Mouse (Mus musculus) hindbrain, postnatal 0 days (tissue): ENCODE measurements around the gene Qrich2. TPM values are rescaled to one million over a fixed set of nuclear protein-coding genes. Genes with fewer than 3 reads are reported as not detected.

ENCODE experiments used
- ATAC-seq: fragments of 200-750 bp; cut with Nextera tagmentation; 2 replicates; pipeline ENCODE4 v1.8.0; 2017; ENCODE audit warnings: mild to moderate bottlenecking, moderate TSS enrichment, moderate library complexity
- DNase-seq: peaks from one replicate; pipeline ENCODE4 v3.0.0-alpha.2; 2015; ENCODE audit warnings: low spot score
- H3K27ac ChIP-seq: fragments of 300-500 bp; sonication (generic); 2 replicates; pipeline ENCODE4 v1.5.1; 2014; ENCODE audit warnings: mild to moderate bottlenecking
- H3K27me3 ChIP-seq: fragments of 300-500 bp; sonication (generic); 2 replicates; pipeline ENCODE4 v1.6.1; 2014; ENCODE audit warnings: low read length, mixed read lengths; ENCODE audit not compliant: insufficient read depth
- H3K36me3 ChIP-seq: fragments of 300-500 bp; sonication (generic); 2 replicates; pipeline ENCODE4 v1.6.1; 2014; ENCODE audit warnings: low read length, mixed read lengths; ENCODE audit not compliant: insufficient read depth
- H3K4me1 ChIP-seq: fragments of 300-500 bp; sonication (generic); 2 replicates; pipeline ENCODE4 v1.6.1; 2014; ENCODE audit warnings: antibody characterized with exemption, low read length, mixed read lengths; ENCODE audit not compliant: insufficient read depth
- H3K4me2 ChIP-seq: fragments of 300-500 bp; sonication (generic); 2 replicates; pipeline ENCODE4 v1.6.1; 2014; ENCODE audit warnings: low read depth, mild to moderate bottlenecking, low read length, moderate library complexity, mixed read lengths
- H3K4me3 ChIP-seq: fragments of 300-500 bp; sonication (generic); 2 replicates; pipeline ENCODE4 v1.5.1; 2014; ENCODE audit warnings: low read length
- H3K9ac ChIP-seq: fragments of 300-500 bp; sonication (generic); replicated peaks from 2 replicates; pipeline ENCODE4 v1.6.1; 2014; ENCODE audit warnings: mild to moderate bottlenecking, low read length, moderate library complexity, mixed read lengths
- H3K9me3 ChIP-seq: fragments of 300-500 bp; sonication (generic); 2 replicates; pipeline ENCODE4 v1.6.1; 2016; ENCODE audit warnings: low read length, mixed read lengths
- CTCF ChIP-seq: IDR thresholded peaks from 2 replicates; pipeline ENCODE4 v1.5.1; 2016; ENCODE audit warnings: antibody characterized with exemption, control low read depth, low read depth
- whole genome bisulfite sequencing: fragments of 180-500 bp; shearing (Covaris S2); extraction: QIAGEN DNeasy Blood & Tissue Kit; methylation state at CpG from one replicate; pipeline ENCODE4 v1.1.7; 2014; 5-methylcytosine and 5-hydroxymethylcytosine counted together
- polyA plus RNA-seq: library from polyadenylated mRNA; unstranded; fragments of >200 nt; fragmentation: Nextera tagmentation; extraction: Ambion mirVana; gene quantifications from 2 replicates; pipeline ENCODE4 v1.2.1, GENCODE M21; 2015
- total RNA-seq: library from RNA; depleted of rRNA; stranded (reverse); fragments of >200 nt; gene quantifications from 2 replicates; pipeline ENCODE4 v1.2.3, GENCODE M21; 2014

Gene Qrich2
- total and polyA plus RNA-seq, 2 experiments from 2014 or later, result 0.31 TPM; not detected in 1

- Histone ChIP-seq H3K9me3 (no peaks in the 10 kb centered on the region), H3K4me3 (no peak overlapping the region), H3K36me3 (no peaks in the 10 kb centered on the region), H3K4me1 (no peaks in the 10 kb centered on the region), H3K9ac (no peak overlapping the region), H3K27me3 (no peaks in the 10 kb centered on the region), H3K4me2 (no peak overlapping the region), H3K27ac (no peak overlapping the region)
- 82% methylated on average over 17 of the region's 17 CpGs for WGBS
- DNase-seq (no peak), ATAC-seq (no peak)
- no peak for TF ChIP-seq CTCF
Observed at GRCm38 (mm10) chr11:116506151-116506875, 40.3 kb upstream of the Qrich2 start.

GRCm38 (mm10) chr11:116505573-116505972 is 39.5 kb upstream of the Qrich2 start:
- H3K9me3 ChIP-seq, result no peaks in the 10 kb centered on the region
- H3K9ac ChIP-seq, result no peak overlapping the region
- DNase-seq, result no peak
- H3K36me3 ChIP-seq, result no peaks in the 10 kb centered on the region
- H3K4me2 ChIP-seq, result no peak overlapping the region
- TF ChIP-seq CTCF, result no peak
- H3K27me3 ChIP-seq, result no peaks in the 10 kb centered on the region
- WGBS, result 61% methylated on average over 5 of the region's 5 CpGs
- no peak for ATAC-seq
- H3K4me3 ChIP-seq, result no peak overlapping the region
- H3K27ac ChIP-seq, result no peak overlapping the region
- no peaks in the 10 kb centered on the region for H3K4me1 ChIP-seq

- DNase-seq (no peak), ATAC-seq (no peak)
- no peaks in the 10 kb centered on the region for H3K27me3 ChIP-seq
- H3K36me3 ChIP-seq, result no peaks in the 10 kb centered on the region
- no peak overlapping the region for H3K4me2 ChIP-seq
- H3K9me3 ChIP-seq, result no peaks in the 10 kb centered on the region
- WGBS, result 81% methylated on average over 17 of the region's 17 CpGs
- no peak overlapping the region for H3K27ac ChIP-seq
- no peak for TF ChIP-seq CTCF
- H3K4me1 ChIP-seq, result no peaks in the 10 kb centered on the region
- no peak overlapping the region for H3K4me3 ChIP-seq
- no peak overlapping the region for H3K9ac ChIP-seq
Observed at GRCm38 (mm10) chr11:116504516-116504915, 38.5 kb upstream of the Qrich2 start.

GRCm38 (mm10) chr11:116501005-116501746 is 35.1 kb upstream of the Qrich2 start:
- WGBS, result 17% methylated on average over 7 of the region's 7 CpGs
- Histone ChIP-seq H3K4me2 (no peak overlapping the region), H3K9ac (no peak overlapping the region), H3K36me3 (no peaks in the 10 kb centered on the region), H3K27ac (peak overlapping the region; percentile 43; the same call in 1 of the 2 replicates), H3K4me1 (no peaks in the 10 kb centered on the region), H3K27me3 (no peaks in the 10 kb centered on the region), H3K4me3 (no peak overlapping the region), H3K9me3 (no peaks in the 10 kb centered on the region)
- ATAC-seq (peak; percentile 76), DNase-seq (peak; percentile 85)
- TF ChIP-seq CTCF, result peak; percentile 75

GRCm38 (mm10) chr11:116499018-116499417 is 33.0 kb upstream of the Qrich2 start:
- Histone ChIP-seq H3K27me3 (no peaks in the 10 kb centered on the region), H3K9ac (no peak overlapping the region), H3K27ac (no peak overlapping the region), H3K36me3 (no peaks in the 10 kb centered on the region), H3K4me2 (peak overlapping the region; percentile 48; the same call in 1 of the 2 replicates), H3K4me1 (no peaks in the 10 kb centered on the region), H3K9me3 (no peaks in the 10 kb centered on the region), H3K4me3 (no peak overlapping the region)
- 51% methylated on average over 6 of the region's 6 CpGs for WGBS
- no peak for TF ChIP-seq CTCF
- no peak for DNase-seq
- ATAC-seq, result no peak

- peak overlapping the region; percentile 18 for H3K4me3 ChIP-seq
- no peak overlapping the region for H3K9ac ChIP-seq
- ATAC-seq (no peak), DNase-seq (no peak)
- H3K27ac ChIP-seq, result no peak overlapping the region
- no peak for TF ChIP-seq CTCF
- 31% methylated on average over 33 of the region's 34 CpGs for WGBS
- peak overlapping the region; percentile 48 for H3K4me2 ChIP-seq
- H3K4me1 ChIP-seq, result no peaks in the 10 kb centered on the region
- no peaks in the 10 kb centered on the region for H3K27me3 ChIP-seq
- H3K36me3 ChIP-seq, result no peaks in the 10 kb centered on the region
- no peaks in the 10 kb centered on the region for H3K9me3 ChIP-seq
Observed at GRCm38 (mm10) chr11:116498596-116498995, 32.6 kb upstream of the Qrich2 start.

GRCm38 (mm10) chr11:116497313-116497712 is 31.3 kb upstream of the Qrich2 start:
- Histone ChIP-seq H3K27ac (no peak overlapping the region), H3K4me2 (no peak overlapping the region), H3K9me3 (no peaks in the 10 kb centered on the region), H3K27me3 (no peaks in the 10 kb centered on the region), H3K9ac (no peak overlapping the region), H3K4me1 (no peaks in the 10 kb centered on the region), H3K4me3 (no peak overlapping the region), H3K36me3 (no peaks in the 10 kb centered on the region)
- WGBS, result 84% methylated on average over 4 of the region's 4 CpGs
- DNase-seq (no peak), ATAC-seq (no peak)
- no peak for TF ChIP-seq CTCF
